Mouse (Mus musculus) adrenal gland, postnatal 25 days (tissue): ENCODE measurements around the gene Eef1akmt1. TPM values are rescaled to one million over a fixed set of nuclear protein-coding genes. Genes with fewer than 3 reads are reported as not detected.

Source experiments
- DNase-seq: peaks from one replicate; pipeline ENCODE4 v3.0.0; 2021; ENCODE audit warnings: mixed read lengths
- total RNA-seq: library from RNA; stranded (reverse); gene quantifications from 2 replicates; pipeline ENCODE4 v1.2.3, GENCODE M21; 2021

Eef1akmt1 gene
- total RNA-seq, 1 experiment from 2014 or later: 28.6 TPM

DNA sequence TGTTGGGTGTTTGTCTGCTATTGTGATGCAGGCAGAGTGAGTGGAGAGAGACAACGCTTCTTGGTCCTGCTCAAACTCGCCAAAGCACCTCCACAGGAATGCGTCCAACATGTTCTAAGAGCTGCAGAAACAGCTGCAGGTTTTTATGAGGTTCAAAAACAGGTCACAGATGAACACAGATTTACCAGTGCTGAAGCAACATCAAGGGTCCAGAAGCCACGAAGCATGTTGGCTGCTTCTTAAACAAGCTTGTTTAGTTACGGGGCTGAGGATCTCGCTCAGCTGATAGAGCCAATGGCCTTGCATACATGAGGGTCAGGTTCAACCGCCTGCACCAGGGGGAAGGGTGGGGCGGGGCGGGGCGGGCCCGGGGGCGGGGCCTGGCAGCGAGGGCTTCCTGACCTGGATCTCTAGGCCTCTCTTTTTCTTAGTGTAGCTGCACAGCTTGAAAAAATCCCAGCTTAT lies 24.8 kb downstream of the Eef1akmt1 start:
- no peak for DNase-seq

DNA sequence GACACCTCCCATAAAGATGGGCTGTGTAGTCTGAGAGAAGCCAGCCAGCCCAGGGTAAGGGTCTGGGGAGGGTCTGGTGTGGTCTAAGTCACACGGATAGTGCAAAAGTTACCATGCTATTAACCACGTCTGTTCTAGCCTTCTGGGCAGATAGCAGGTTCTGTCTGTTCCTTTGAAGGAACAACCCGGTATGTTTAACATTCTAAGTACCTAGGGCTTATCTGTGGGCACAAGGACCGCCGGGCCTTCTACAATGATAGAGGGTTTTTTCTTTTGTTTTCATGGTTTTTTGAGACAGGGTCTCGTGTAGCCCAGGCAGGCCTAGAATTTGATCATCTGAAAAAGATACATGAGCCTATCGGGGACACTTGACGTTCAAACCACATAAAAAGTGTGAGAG lies 25.3 kb downstream of the Eef1akmt1 start:
- DNase-seq: no peak

DNA sequence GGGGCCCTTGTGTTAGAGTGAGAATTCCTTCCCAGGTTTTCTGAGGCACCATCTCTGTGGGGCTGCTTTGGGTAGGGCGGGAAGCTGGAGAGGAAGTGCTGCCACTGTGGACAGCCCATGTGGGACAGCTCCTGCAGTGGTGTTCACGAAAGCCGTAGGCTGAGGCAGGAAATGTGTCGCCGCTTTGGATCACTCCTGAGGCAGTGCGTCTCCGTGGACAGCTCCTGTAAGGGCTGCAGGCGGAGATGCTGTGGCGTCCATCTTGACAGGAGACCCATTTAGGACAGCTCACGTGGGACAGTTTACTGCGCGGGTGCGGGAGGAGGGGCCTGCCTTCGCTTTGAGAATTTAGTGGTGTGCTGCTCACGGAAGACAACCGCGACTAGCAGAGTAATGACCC lies 25.9 kb downstream of the Eef1akmt1 start:
- DNase-seq: no peak

DNA sequence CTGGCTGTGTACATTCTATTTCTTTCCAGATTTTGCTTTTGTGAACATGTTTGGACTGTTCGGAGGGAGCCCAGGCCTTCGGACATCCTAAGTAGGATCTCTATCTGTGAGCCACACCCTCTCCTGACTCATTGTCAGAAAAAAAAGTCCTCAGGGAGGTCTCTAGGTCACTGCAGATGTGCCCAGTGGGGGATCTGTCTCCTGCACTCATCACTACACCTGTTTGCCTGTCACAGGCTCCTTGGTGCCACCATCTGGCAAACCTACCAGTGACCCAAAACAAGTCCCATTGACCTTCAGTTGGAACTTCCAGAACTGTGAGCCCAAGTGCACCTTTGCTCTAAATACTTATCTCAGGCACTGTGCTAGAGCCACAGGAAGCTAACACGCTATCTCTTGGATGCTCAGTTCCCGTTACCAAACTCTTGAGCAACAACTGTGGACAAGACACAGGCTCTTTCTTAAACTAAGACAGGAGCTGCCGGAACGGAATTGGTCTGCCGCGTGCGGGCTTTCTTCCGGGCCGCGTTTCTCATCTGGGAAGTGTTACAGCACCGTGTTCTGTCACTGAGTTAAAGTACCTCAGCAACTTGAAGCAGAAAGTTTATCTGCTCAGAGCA lies 27.9 kb downstream of the Eef1akmt1 start:
- DNase-seq: no peak

GRCm38 (mm10) chr14:57542231-57542630 lies 29.2 kb downstream of the Eef1akmt1 start:
- DNase-seq: no peak

DNA sequence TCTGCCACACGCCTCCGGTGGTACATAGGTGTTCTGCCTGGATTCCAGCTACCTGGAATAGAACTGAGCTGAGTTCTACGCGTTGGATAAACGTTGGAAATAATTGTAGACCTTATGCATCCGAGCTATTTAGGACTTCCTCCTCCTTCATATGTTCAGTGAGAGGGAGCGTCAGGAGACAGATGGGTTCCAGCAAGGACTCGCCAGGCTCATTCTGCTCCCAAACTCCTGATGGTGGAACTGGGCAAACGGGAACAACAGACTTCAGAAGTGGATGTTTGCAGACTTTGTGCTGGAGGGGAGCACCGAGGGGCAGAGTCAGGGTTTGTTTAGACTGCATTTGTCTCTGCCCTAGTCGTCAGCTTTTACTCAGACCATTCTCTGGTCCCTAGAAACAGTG lies 30.7 kb downstream of the Eef1akmt1 start:
- no peak for DNase-seq

- DNase-seq: no peak
Measured at GRCm38 (mm10) chr14:57537261-57538015, 34.0 kb downstream of the Eef1akmt1 start.

GRCm38 (mm10) chr14:57536820-57537219 lies 34.6 kb downstream of the Eef1akmt1 start:
- no peak for DNase-seq

- DNase-seq: no peak
Measured at GRCm38 (mm10) chr14:57535646-57536045, 35.8 kb downstream of the Eef1akmt1 start.

GRCm38 (mm10) chr14:57534961-57535360 lies 36.5 kb downstream of the Eef1akmt1 start:
- peak; percentile 13 for DNase-seq

DNA sequence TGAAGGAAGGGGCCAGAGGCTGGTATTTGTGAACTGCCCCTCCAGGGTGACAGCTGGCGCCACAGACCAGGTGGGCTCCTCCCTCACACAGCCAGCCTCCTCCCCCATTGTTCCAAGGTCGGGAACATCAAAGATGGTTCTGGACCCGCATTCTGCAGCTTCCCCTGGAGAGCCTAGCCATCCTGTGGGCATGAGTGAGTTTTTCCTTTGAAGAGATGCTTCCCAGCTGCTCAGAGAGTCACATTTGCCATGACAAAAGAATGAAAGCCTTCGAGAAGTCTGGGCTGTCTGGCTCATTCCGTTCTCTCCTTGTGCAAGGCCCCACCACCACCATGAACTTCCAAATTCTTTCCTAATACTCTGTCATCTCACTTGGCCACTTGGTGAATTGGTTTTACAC lies 37.1 kb downstream of the Eef1akmt1 start:
- DNase-seq: no peak

GRCm38 (mm10) chr14:57533841-57534240 lies 37.6 kb downstream of the Eef1akmt1 start:
- no peak for DNase-seq

- DNase-seq: peak; percentile 70
Measured at GRCm38 (mm10) chr14:57533214-57533613, 38.2 kb downstream of the Eef1akmt1 start.

DNA sequence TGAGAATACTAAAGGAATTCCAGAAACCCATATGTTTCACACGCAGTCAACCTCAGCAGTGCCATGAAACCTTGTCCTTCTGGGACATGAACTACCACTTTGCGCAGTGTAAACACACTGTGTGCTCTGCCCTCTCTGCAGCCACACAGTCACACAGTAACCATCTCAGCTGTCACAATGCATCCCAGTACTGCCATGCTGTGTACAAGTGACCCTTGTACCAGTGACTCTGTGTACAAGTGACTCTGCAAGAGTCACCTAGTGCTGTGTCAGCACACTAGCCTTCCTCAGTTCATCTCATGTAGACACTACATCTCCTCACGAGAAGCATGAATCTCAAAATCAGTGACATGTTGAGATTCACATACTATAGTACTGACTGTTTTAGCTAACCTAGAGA lies 38.8 kb downstream of the Eef1akmt1 start:
- no peak for DNase-seq

DNA sequence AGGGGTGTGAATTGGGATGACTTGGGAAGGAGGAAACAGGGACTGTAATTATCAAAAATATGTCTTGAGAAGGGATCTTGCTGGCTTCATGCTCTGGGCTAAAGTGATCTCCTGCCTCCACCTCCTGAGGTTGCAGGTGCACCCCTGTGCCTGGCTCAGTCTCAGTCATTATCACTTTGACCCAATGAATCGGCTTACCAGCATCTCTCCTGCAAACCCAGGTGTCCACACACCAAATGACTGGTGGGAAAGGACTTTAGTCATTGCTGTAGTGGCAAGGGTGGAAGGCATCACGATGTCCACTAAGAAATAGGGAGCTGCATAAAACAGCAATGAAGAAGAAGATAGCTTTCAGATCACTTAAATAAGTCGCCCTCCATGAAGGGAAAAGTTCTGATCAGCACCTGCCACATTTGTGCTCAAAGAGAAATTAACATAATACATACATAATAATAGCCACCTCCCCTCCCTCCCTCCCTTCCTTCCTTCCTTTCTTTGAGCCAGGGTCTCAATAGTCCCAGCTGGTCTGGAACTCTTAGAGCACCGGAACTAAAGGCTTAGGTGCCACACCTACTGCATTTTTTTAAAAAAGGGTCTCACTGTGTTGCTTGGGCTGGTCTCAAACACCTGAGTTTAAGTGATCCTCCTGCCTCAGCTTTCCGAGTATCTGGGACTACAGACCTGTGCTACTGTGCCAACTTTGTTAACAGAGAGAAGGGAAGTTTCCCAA lies 41.5 kb downstream of the Eef1akmt1 start:
- DNase-seq: no peak

- DNase-seq: peak; percentile 59
Measured at GRCm38 (mm10) chr14:57529086-57529785, 42.2 kb downstream of the Eef1akmt1 start.

GRCm38 (mm10) chr14:57527598-57527997 lies 43.8 kb downstream of the Eef1akmt1 start:
- DNase-seq: no peak

- no peak for DNase-seq
Measured at GRCm38 (mm10) chr14:57527122-57527521, 44.3 kb downstream of the Eef1akmt1 start.

DNA sequence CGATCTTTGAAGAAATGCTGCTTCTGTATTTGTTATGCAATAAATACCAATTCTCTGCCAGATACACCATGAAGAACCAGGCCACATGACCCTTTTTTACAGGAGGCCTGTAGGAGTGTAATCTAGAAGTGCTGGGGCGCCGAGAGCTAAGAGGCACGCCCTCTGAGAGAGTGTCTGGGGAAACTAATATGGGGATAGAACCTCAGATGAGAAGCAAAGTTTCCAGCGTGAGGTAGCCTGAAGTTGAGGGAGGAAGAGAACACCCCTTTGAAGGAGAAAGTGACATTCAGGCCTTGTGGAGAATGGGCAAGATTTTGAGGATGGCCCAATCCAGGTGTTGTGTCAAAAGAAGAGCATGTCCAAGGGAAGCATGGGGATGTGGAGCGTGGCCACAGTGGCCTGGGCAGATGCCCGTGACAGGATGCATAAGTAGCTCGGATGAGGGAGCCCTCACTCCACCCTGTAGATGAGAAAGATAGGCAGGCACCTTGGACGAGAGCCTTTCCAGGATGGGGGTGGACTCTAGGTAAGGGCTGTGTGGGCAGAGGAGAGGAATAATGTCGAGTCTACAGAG lies 45.3 kb downstream of the Eef1akmt1 start:
- no peak for DNase-seq

GRCm38 (mm10) chr14:57525388-57526049 lies 45.9 kb downstream of the Eef1akmt1 start:
- peak; percentile 76 for DNase-seq

DNA sequence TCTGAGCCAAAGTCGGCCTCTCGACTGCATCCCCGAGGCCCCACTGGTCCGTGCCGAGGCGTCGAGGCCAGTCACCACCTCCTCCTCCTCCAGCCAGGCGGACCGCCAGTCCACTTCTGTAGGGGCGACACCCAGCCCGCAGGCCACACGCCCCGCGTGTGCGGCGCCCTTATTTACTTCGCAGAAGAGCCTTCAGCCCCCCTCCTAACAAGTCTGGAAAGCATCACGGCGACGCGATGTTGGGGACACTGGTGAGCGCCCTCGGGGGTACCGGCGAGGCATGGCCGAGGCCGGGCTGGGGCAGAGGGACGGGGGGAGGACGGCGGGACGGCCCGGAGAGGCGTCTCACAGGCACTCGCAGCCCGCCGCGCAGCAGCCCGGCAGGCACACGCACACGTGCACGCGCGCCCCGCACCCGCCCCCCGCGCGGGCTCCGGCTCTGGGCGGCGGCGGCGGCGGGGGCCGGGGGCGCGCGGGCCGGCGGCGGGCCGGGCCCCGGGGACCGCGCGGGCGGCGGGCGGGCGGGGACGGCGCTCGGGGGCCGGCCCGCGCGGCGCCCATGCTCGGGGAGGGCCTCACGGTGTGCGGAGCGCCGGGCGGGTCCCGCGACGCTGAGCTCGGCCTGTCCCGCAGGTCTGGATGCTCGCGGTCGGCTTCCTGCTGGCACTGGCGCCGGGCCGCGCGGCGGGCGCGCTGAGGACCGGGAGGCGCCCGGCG lies 46.6 kb downstream of the Eef1akmt1 start, which contains the start of gene Il17d:
Il17d (plus strand) TSS at position 107 of the 717 bp plus-strand sequence.
- peak; percentile 38 for DNase-seq
